Mouse (Mus musculus) monocyte, adult 5-6 weeks (primary cell): ENCODE results near the gene Ghr. TPM values are rescaled to one million over a fixed set of nuclear protein-coding genes. Genes with fewer than 3 reads are reported as not detected.

Experiments used
- ATAC-seq: fragments of 153-309, 156-312 bp; replicated peaks from 2 replicates; pipeline ENCODE4 v1.8.0; 2017; ENCODE audit warnings: mild to moderate bottlenecking; ENCODE audit not compliant: low TSS enrichment, insufficient number of reproducible peaks, severe bottlenecking, poor library complexity, low FRiP score
- total RNA-seq: library from RNA; stranded (forward); fragments of 200-1000, 200-491, 200-594 nt; gene quantifications from 3 replicates; pipeline ENCODE4 v1.2.3, GENCODE M21; 2017

Ghr gene
- total RNA-seq = not detected in 3 replicates

- 0 out of 2 replicates have a peak, but pooled peaks have one; percentile 31 for ATAC-seq
Observed at GRCm38 (mm10) chr15:3582807-3583636, at the start of gene Ghr. Ghr (minus strand) TSS chr15:3583492.

- ATAC-seq = no peak
Observed at GRCm38 (mm10) chr15:3622746-3623145, 39.5 kb upstream of the Ghr start.

GRCm38 (mm10) chr15:3620368-3620767 lies 37.1 kb upstream of the Ghr start:
- no peak for ATAC-seq

GRCm38 (mm10) chr15:3618311-3618710 lies 35.0 kb upstream of the Ghr start:
- ATAC-seq = no peak

GRCm38 (mm10) chr15:3611961-3612360 lies 28.7 kb upstream of the Ghr start:
- ATAC-seq = no peak

GRCm38 (mm10) chr15:3607951-3608350 lies 24.7 kb upstream of the Ghr start:
- no peak for ATAC-seq

GRCm38 (mm10) chr15:3602098-3602486 lies 18.8 kb upstream of the Ghr start:
- ATAC-seq = no peak

GRCm38 (mm10) chr15:3601422-3602097 lies 18.3 kb upstream of the Ghr start:
- no peak for ATAC-seq

- ATAC-seq = no peak
Observed at GRCm38 (mm10) chr15:3587879-3588278, 4.6 kb upstream of the Ghr start.

GRCm38 (mm10) chr15:3584361-3584760 lies 1.1 kb upstream of the Ghr start:
- no peak for ATAC-seq

- ATAC-seq = no peak
Observed at GRCm38 (mm10) chr15:3581861-3582806, 1.2 kb downstream of the Ghr start.

GRCm38 (mm10) chr15:3581337-3581736 lies 2.0 kb downstream of the Ghr start:
- no peak for ATAC-seq

- no peak for ATAC-seq
Observed at GRCm38 (mm10) chr15:3580216-3580615, 3.1 kb downstream of the Ghr start.

- no peak for ATAC-seq
Observed at GRCm38 (mm10) chr15:3578286-3578980, 4.9 kb downstream of the Ghr start.

GRCm38 (mm10) chr15:3569178-3569903 lies 14.0 kb downstream of the Ghr start:
- ATAC-seq = no peak

- ATAC-seq = no peak
Observed at GRCm38 (mm10) chr15:3564570-3564969, 18.7 kb downstream of the Ghr start.

GRCm38 (mm10) chr15:3563929-3564516 lies 19.3 kb downstream of the Ghr start:
- no peak for ATAC-seq

GRCm38 (mm10) chr15:3563473-3563872 lies 19.8 kb downstream of the Ghr start:
- no peak for ATAC-seq
